Mouse (Mus musculus): ENCODE results near the gene Parn. TPM values are rescaled to one million over a fixed set of nuclear protein-coding genes. Genes with fewer than 3 reads are reported as not detected.
A peak's percentile ranks its signal among the peaks of the same experiment; 100 is the strongest.

The Parn gene
- polyA plus RNA-seq, 1 experiment from 2014 or later: 41.7 TPM

- no peak for DNase-seq (ENCODE audit: low spot score)
Measured at GRCm38 (mm10) chr16:13556954-13557470, 111.0 kb downstream of the Parn start.

- DNase-seq (ENCODE audit: low spot score): no peak
Measured at GRCm38 (mm10) chr16:13556446-13556845, 111.5 kb downstream of the Parn start.

GRCm38 (mm10) chr16:13550667-13551066, 117.3 kb downstream of the Parn start:
- DNase-seq (ENCODE audit: low spot score): no peak

DNA sequence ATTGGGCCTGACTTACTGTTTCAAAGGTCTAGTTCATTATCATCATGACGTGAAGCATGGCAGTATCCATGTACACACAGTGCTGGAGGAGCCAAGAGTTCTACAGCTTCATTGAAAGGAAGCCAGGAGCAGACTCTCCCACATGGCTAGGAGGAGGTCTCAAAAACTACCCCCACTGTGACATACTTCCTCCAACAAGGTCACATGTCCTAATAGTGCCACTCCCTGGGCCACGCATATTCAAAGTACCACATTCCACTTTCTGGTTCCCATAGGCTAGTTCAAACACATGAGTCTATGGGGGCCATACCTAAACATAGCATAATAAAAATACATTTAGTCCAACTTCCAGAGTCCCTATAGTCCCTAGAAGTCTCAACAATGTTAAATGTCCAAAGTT, 118.0 kb downstream of the Parn start:
- no peak for DNase-seq (ENCODE audit: low spot score)

DNA sequence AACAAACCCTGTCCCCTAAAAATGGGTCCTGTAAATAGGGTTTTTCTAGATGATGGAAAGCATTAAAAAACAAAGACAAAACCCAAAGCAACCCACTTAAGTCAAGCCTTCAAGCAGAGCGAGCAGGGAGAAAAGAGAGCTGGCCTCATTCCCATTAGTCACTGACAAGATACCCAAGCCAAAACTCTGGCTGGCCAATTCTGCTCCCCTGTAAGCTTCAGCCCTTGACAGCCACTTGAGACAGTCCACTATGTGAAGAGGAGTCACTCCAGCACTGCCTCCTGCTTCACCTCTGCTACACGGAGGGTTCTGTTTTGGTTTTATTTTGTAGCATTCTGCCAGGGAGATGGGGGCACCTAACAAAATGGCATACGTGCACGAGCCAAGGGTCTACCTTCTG, 126.2 kb downstream of the Parn start:
- no peak for DNase-seq (ENCODE audit: low spot score)

DNA sequence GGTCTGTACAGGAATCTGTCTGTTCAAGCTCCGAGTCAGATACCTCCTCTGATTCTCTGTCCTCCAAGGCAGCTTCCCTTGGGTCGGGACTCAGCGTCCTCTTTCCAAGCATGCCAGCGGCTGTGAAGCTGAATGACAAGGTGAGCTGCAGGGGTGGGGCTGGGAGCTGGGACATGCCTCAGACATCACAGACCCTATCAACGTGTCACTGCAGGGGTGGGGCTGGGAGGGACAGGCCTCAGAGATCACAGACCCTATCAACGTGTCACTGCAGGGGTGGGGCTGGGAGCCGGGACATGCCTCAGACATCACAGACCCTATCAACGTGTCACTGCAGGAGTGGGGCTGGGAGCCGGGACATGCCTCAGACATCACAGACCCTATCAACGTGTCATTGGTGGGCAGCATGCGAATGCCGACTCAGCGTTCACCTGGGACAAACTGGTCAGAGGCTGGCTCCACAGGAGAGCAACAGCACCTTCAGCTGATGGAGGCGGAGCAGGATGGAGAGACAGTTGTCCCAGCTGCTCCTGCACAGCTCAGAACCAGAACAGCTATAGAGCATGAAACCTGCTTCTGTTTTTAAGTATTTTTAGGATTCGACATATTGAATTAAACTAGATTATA, 126.7 kb downstream of the Parn start:
- no peak for DNase-seq (ENCODE audit: low spot score)

- DNase-seq (ENCODE audit: low spot score): no peak
Measured at GRCm38 (mm10) chr16:13538933-13539648, 128.9 kb downstream of the Parn start.

DNA sequence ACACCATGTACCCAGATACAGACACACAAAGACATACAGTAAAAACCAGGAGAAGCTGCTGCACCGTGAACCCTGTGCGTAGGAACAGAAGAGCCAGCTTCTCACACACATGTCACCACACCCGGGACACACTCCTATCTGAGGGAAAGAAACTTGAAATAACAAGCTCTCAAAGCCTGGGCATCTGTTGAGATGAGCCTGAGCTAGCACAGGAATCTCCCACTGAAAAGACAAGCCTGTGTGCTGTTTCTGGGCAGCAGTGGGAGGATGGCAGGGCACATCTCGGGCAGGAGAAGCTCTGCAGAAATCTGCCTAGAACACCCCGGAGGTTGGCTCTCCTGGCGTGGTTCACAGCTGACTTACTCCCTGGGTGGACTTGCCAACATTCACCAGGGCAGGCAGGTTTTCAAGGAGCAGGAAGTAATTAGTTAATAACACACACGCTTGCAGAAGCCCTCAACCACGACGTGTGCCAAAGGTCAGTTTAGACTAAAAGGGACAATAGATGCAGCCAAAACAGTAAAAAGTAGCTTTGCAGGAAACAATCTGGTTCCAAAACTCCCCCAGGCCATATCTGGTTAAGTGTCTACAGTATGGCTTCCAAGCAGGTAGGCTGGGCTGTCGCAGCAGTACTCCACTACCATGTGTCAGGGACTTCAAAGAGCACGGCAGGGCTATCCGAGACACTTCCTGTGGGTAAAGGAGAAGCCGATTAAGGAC, 129.6 kb downstream of the Parn start:
- DNase-seq (ENCODE audit: low spot score): no peak

- no peak for DNase-seq (ENCODE audit: low spot score)
Measured at GRCm38 (mm10) chr16:13536404-13536803, 131.6 kb downstream of the Parn start.

DNA sequence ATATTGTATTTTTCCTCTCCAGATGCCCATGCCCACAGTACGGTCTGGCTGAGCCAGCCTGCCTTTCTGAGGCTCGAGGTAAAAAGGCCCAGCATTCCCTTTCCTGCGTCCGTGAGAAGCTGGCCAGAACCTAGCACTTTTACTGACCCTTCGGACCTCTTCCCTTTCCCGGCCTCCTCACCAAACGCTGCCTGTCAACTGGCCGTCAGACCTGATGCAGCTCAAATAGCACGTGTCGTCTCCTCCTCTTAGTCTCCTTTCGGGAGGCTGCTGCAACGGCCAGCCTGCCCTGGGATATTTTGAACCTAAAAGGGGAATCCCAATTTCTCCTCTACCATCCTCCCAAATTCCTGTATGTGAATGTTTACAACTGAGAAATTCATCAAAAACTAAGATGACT, 132.1 kb downstream of the Parn start:
- DNase-seq (ENCODE audit: low spot score): no peak

DNA sequence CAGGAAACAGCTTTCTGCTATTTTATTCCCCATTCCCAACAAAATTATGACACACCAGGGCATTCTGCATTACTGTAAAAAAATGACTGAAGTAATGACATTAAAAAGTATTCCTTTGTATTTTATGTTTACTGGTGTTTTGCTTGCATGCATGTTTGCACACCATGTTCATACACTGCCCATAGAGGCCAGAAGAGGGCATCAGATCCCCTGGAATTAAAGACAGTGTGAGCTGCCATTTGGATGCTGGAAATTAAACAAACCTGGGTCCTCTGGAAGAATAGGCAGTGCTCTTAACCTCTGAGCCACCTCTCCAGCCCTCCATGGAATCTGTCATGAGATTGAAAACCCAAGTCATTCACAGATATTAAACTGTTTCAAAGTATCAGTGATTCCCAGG, 135.1 kb downstream of the Parn start:
- peak; percentile 5 for DNase-seq (ENCODE audit: low spot score)

DNA sequence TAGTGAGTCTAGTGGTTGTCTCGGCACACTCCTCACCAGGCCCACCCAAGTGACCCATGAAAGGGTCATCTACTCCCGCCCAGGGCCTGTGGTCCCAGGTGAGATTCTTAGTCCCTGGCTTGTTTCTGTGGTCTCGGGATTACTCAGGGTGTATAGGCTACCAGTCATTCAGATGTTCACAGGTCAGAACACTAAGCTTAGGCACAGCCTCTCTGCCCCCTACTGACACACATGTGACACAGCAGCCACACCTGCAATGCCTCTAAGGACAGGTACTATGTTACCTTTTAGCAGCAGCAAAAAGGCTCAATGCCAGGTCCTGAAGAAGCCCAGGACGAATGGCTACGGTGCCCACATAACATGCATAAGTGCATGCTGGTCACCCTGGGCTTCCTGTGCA, 136.7 kb downstream of the Parn start:
- DNase-seq (ENCODE audit: low spot score): no peak

DNA sequence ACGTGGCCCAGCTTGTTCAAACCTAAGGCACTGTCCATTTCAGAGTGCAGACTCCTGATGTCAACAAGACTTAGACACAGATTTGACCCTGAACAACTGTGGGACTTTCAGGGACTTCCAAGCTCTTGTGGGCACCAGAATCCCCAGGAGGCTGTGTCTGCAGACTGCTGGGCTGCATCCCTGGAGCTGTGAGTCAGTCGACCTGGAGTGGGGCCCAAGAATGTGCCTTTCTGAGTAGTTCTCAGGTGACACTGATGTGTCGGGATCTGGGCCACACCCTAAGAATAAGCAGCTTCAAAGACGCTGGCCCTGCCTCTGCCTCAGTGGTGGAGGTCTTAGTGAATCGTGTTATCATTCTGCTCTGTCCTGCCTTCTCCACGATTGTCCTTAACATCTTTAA, 146.6 kb downstream of the Parn start:
- DNase-seq (ENCODE audit: low spot score): no peak

DNA sequence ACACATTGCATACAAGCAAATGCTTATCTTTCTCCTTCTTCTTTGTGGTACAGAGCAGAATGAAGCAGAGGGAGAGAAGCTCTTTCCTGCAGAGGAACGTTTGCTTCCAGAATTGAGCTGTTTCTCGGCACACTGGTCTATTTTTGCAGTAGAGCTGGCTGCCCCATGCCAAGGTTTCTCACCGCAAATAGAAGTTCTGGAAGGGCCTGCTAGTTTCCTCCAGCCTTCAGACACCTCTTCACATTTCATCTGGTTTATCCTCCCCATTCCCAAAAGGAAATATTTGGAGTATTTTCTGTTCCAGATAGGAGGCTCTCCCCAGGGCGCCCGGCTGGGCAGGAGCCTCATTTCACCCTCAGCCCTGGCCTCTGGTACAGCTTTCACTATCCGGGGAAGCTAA, 147.7 kb downstream of the Parn start:
- DNase-seq (ENCODE audit: low spot score): no peak

GRCm38 (mm10) chr16:13516214-13516613, 151.8 kb downstream of the Parn start:
- DNase-seq (ENCODE audit: low spot score): no peak

- no peak for DNase-seq (ENCODE audit: low spot score)
Measured at GRCm38 (mm10) chr16:13515524-13515923, 152.4 kb downstream of the Parn start.

DNA sequence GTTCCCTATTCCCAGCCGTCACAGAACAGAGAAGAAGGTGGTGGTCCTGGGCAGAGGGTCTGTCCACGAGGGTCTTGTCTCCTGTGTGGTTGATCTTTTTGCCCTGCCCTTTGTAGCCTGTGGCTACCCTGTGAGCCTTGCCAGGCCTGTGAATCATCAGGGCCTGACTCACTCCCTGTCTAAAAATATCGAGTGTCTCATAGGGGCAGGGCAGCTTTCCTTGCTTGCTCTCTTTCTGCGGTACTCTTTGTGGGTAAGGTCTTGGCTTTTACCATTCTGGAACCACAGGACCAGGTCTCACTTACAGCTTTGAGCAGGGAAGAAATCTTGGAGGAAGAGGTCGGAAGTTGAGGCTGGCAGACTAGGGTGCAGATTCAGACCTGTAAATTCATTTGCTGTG, 162.9 kb downstream of the Parn start:
- no peak for DNase-seq (ENCODE audit: low spot score)

GRCm38 (mm10) chr16:13504476-13504875, 163.5 kb downstream of the Parn start:
- no peak for DNase-seq (ENCODE audit: low spot score)

DNA sequence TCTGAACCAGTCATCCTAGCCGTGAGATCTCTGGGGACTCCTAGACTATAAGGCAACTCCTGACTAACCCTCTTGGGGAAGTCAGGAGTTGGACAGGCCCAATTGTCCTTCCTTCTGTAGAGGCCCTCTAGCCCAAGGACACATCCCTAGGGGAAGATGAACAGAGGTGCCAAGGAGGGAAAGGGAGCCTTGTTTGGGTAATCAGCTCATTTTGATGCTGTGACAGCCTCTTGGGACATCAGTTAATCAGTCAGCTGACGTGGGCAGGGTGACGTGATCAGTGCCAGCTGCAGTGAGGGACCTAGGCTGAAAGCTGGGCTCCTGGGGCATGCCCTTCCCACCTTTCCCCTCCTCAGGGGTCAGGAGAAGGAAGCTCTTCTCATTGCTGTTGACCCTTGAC, 169.0 kb downstream of the Parn start:
- DNase-seq (ENCODE audit: low spot score): no peak

DNA sequence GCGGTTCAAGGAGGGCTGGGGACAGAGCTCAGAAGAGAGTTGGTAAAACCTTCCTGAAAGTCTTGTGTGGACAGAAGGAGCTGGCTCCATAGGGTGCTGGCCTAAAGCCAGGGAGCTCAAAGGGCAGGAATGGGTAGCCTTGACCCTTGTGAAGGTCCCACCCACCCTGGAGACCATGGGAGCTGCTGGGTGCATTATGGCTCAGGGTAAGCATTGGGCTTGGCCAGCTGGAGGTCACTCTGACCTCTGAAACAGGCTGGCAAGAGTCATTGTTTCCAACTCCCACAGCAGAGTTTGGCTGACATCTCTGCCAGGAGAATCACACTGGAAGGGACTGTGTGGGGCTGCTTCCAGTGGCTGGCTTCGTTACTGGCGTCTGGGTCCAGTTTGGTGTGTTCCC, 174.0 kb downstream of the Parn start:
- no peak for DNase-seq (ENCODE audit: low spot score)

DNA sequence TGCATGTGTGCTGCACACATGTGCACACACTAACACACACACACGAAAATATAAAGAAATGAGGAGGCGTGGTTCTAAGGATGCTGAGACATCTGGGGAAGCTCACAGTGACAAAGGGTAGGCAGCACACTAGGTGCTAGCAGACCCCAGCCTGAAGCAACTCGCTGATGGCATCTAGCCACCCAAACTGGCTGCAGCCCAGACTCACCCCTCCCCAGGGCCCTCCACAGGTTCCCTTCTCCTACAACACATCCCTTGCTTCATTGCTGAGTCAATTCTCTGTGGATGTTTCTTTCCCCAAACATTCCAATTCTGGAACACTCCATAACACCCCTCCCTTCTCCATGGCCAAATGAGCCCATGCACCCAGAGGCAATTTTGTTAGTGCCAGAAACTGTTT, 175.0 kb downstream of the Parn start:
- DNase-seq (ENCODE audit: low spot score): no peak

DNA sequence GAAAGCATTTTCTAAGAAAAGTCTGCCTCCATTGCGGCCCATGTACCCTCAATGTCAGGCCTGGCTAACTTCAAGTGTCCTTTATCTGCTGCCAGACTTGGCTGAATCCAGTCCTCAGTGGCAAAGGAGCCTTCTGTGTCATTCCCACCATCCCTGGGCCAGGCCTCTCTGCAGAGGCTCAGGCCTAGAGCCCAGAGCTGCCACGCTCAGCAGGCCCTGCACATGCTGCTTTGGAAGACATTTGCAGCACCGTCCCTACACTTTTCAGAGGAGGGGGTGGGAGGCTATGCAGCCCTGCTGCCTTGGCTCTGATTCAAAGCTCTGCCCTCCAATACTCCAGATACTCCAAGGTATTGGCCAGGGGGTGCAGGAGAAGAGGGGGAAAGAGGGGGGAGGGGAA, 176.2 kb downstream of the Parn start:
- DNase-seq (ENCODE audit: low spot score): no peak
